Mouse (Mus musculus): ENCODE measurements around the gene Speer4c.
"Not testable (repeated sequence)": the region's sequence is repeated elsewhere in the genome, so short reads cannot be mapped to it uniquely, and the experiment has no call there.

- TF ChIP-seq POLR2A (IDR thresholded peaks at IDR 0.05; ENCODE audit: low read depth, low read length); CTCF (IDR thresholded peaks at IDR 0.05; ENCODE audit: extremely low read depth, insufficient read length, insufficient replicate concordance, low read depth, low read length): not testable (repeated sequence)
Measured at GRCm38 (mm10) chr5:15673989-15674388, 40.1 kb downstream of the Speer4c start.
